15 mouse cellular contexts compared by ENCODE assay signal in the genomic region with DNA sequence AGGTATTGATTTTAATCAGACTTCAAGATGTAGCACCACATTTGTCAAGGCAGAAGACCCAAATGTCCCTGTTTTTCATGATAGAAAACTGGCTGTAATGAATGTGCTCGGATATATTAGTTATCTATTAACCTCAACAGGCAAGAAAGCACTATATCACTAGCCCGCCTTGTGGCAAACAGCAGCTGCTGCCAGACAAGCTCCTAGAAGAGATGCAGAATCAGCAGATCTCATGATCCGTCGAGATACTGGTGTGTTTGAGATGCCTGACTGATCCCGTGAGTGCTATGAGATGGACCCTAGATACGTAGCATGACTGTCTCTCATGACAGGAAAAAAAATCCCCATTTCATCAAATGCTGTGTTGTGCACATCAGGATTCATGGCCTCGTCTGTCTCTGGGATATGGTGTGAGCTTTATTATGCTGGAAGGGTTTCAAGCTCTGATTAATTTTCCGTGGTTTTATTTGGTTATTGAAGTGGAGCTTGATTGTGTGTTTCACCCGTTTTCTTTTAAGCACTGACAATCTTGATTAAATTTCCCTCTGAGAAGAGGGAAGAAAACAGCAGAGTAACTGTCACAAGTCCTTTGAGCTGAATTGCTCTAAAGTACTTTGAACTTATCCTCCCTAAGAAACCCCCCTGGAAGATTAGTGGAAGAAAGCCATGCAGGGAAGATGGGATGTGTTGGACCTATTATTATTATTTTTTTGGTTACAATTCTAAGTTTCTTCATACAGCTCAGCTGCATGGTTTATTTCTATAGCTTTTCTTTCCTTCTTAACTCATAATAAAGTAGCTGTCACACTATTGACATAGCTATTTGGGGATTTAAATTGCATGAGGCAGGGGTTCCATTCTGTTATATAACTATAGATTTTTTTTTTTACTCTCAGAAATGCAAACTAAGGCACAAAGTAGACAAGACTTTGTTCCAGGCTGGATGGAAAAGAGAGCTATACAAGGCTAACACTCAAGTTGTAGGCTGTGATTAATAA.
A peak's percentile ranks its signal among the peaks of the same experiment; 100 is the strongest.
DNase-seq lines count a peak whose midpoint lies in the region; ATAC-seq and TF ChIP-seq lines count a peak whose summit lies in the region.
"Had no signal": no experiment of that assay in that cellular context is flagged by ENCODE, and none has a peak within 500 bp of the region (broad histone marks: within the 10 kb centered on the region; RNA-seq: fewer than 3 reads in every experiment).

No protein-coding gene starts in this region.

- TF ChIP-seq POLR2A in brain, embryonic 14.5 days (IDR thresholded peaks at IDR 0.05; ENCODE audit: borderline replicate concordance, extremely low read depth, insufficient read depth, insufficient read length, poor library complexity, severe bottlenecking): no peak

- no peaks in the 10 kb centered on the region for H3K9me3 ChIP-seq in forebrain, embryonic 12.5 days
- H3K9me3 ChIP-seq in forebrain, embryonic 10.5 days: no peaks in the 10 kb centered on the region
- H3K9me3 ChIP-seq in midbrain, embryonic 14.5 days (ENCODE audit: control insufficient read depth, low read length): no peaks in the 10 kb centered on the region
- H3K9me3 ChIP-seq: heart, embryonic 10.5 days had no signal

- H3K4me2 ChIP-seq in forebrain, embryonic 12.5 days: no peak overlapping the region
- H3K4me2 ChIP-seq in midbrain, embryonic 14.5 days (ENCODE audit: low read length): 0 out of 2 replicates have a peak overlapping the region, but pooled peaks have one; percentile 6
- H3K4me2 ChIP-seq: lung, embryonic 14.5 days had no signal

- H3K36me3 ChIP-seq in forebrain, embryonic 12.5 days (replicated peaks): no peaks in the 10 kb centered on the region
- H3K36me3 ChIP-seq in forebrain, embryonic 10.5 days (replicated peaks): no peaks in the 10 kb centered on the region
- no peaks in the 10 kb centered on the region for H3K36me3 ChIP-seq in midbrain, embryonic 14.5 days (ENCODE audit: control insufficient read depth, insufficient read depth, low read length)
- H3K36me3 ChIP-seq: heart, embryonic 10.5 days had no signal

- no peaks in the 10 kb centered on the region for H3K27me3 ChIP-seq in forebrain, embryonic 12.5 days
- no peaks in the 10 kb centered on the region for H3K27me3 ChIP-seq in forebrain, embryonic 10.5 days (ENCODE audit: poor library complexity, severe bottlenecking)
- no peaks in the 10 kb centered on the region for H3K27me3 ChIP-seq in midbrain, embryonic 14.5 days (ENCODE audit: control insufficient read depth, insufficient read depth, low read length)

- no peaks in the 10 kb centered on the region; the same call in 1 of the 2 replicates for H3K4me1 ChIP-seq in forebrain, embryonic 12.5 days
- no peaks in the 10 kb centered on the region for H3K4me1 ChIP-seq in forebrain, embryonic 10.5 days
- H3K4me1 ChIP-seq in midbrain, embryonic 14.5 days (ENCODE audit: control insufficient read depth, insufficient read depth, low read length): 0 out of 2 replicates have a peak, but pooled peaks cover 10% of the 10 kb centered on the region
- H3K4me1 ChIP-seq: heart, embryonic 10.5 days had no signal

- DNase-seq in forebrain, embryonic 10.5 days (ENCODE audit: extremely low spot score, low spot score): no peak
- peak; percentile 57 for DNase-seq in brain, embryonic 14.5 days (ENCODE audit: low read depth)
- peak; percentile 8 for DNase-seq in kidney, adult 9 months
- peak; percentile 42 for DNase-seq in midbrain, embryonic 14.5 days
- no peak for DNase-seq in cerebellum, postnatal 4 days (ENCODE audit: low spot score in 2 of 2)
- DNase-seq in c-Kit-positive CD71-positive TER-119-positive erythroid progenitor cells, embryonic 14.5 days (ENCODE audit: low spot score): no peak
- DNase-seq in MN1 (ENCODE audit: low spot score): no peak
- DNase-seq: adrenal gland, adult 8-10 months; cerebellum, adult 9-11 months; gastrocnemius, postnatal 10 days; liver; lung, embryonic 14.5 days had no signal

- H3K4me3 ChIP-seq in forebrain, embryonic 12.5 days (replicated peaks): no peak overlapping the region
- no peak overlapping the region for H3K4me3 ChIP-seq in forebrain, embryonic 10.5 days
- no peak overlapping the region for H3K4me3 ChIP-seq in midbrain, embryonic 14.5 days (replicated peaks; ENCODE audit: low read depth, low read length)
- H3K4me3 ChIP-seq: heart, embryonic 10.5 days; layer of hippocampus, adult 2 months had no signal

- no peak for TF ChIP-seq CTCF in brain, embryonic 14.5 days (IDR thresholded peaks at IDR 0.05; ENCODE audit: borderline replicate concordance, extremely low read depth, insufficient read depth, insufficient read length)

- H3K9ac ChIP-seq in forebrain, embryonic 12.5 days: no peak overlapping the region
- H3K9ac ChIP-seq in midbrain, embryonic 14.5 days (replicated peaks; ENCODE audit: low read length): no peak overlapping the region; the same call in 1 of the 2 replicates
- H3K9ac ChIP-seq: lung, embryonic 14.5 days had no signal

- H3K27ac ChIP-seq in forebrain, embryonic 12.5 days: no peak overlapping the region
- H3K27ac ChIP-seq in forebrain, embryonic 10.5 days: no peak overlapping the region
- no peak overlapping the region for H3K27ac ChIP-seq in midbrain, embryonic 14.5 days (replicated peaks; ENCODE audit: low read depth, low read length)
- H3K27ac ChIP-seq: heart, embryonic 10.5 days; layer of hippocampus, adult 2 months had no signal

- 0 out of 2 replicates have a peak, but pooled peaks have one; percentile 14 for ATAC-seq in forebrain, embryonic 12.5 days (ENCODE audit: low FRiP score)
- ATAC-seq in midbrain, embryonic 14.5 days (ENCODE audit: low FRiP score, low TSS enrichment): peak; percentile 28; the same call in 1 of the 2 replicates

- WGBS in forebrain, embryonic 12.5 days: 47% methylated on average over 9 of the region's 9 CpGs
- 71% methylated on average over 9 of the region's 9 CpGs for WGBS in forebrain, embryonic 10.5 days
- 19% methylated on average over 9 of the region's 9 CpGs for WGBS in midbrain, embryonic 14.5 days

Comparison
In these comparisons a context has a peak if more than half of its experiments do, and no peak if none do; other contexts are left out.
1. DNase-seq: peak in brain, embryonic 14.5 days (single experiment), kidney, adult 9 months (single experiment) and midbrain, embryonic 14.5 days (single experiment); none in forebrain, embryonic 10.5 days (single experiment), cerebellum, postnatal 4 days (0 of 2), c-Kit-positive CD71-positive TER-119-positive erythroid progenitor cells, embryonic 14.5 days (single experiment) and MN1 (single experiment).